Mouse (Mus musculus): Measurements from ENCODE around the gene Plcg1. TPM values are rescaled to one million over a fixed set of nuclear protein-coding genes. Genes with fewer than 3 reads are reported as not detected.

The Plcg1 gene
- polyA plus RNA-seq, 1 experiment from 2014 or later: 52.8 TPM

DNA sequence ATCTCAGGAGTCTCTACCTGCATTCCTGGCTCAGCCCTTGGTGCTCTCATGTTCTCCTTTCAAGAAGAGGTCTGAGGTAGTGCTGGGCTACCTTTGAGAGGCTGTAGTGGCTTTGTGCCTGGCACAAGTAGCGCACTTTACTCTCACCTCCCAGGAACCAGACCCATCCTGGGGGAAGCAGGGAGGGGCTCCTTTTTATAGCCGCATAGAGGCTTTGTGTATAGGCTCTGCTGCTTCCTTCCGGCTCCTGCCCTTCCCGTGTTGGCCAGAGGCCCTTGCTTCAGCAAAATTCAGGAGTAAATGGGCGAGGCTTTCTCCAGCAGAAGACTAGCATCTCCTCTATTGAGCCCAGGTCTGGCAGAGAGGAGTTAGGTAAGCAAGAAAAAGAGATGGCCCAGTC lies 7.3 kb downstream of the Plcg1 start:
- ATAC-seq (replicated peaks; ENCODE audit: low FRiP score): no peak
- H3K27ac ChIP-seq: peak overlapping the region; percentile 19; the same call in 1 of the 2 replicates
- no peak overlapping the region for H3K9ac ChIP-seq
- peaks cover 85% of the 10 kb centered on the region for H3K4me1 ChIP-seq
- no peaks in the 10 kb centered on the region for H3K27me3 ChIP-seq
- H3K4me3 ChIP-seq (replicated peaks): no peak overlapping the region
- no peak overlapping the region for H3K4me2 ChIP-seq
- peaks cover 51% of the 10 kb centered on the region for H3K36me3 ChIP-seq
- 63% methylated on average over 5 of the region's 5 CpGs for WGBS
- no peaks in the 10 kb centered on the region for H3K9me3 ChIP-seq (replicated peaks)

DNA sequence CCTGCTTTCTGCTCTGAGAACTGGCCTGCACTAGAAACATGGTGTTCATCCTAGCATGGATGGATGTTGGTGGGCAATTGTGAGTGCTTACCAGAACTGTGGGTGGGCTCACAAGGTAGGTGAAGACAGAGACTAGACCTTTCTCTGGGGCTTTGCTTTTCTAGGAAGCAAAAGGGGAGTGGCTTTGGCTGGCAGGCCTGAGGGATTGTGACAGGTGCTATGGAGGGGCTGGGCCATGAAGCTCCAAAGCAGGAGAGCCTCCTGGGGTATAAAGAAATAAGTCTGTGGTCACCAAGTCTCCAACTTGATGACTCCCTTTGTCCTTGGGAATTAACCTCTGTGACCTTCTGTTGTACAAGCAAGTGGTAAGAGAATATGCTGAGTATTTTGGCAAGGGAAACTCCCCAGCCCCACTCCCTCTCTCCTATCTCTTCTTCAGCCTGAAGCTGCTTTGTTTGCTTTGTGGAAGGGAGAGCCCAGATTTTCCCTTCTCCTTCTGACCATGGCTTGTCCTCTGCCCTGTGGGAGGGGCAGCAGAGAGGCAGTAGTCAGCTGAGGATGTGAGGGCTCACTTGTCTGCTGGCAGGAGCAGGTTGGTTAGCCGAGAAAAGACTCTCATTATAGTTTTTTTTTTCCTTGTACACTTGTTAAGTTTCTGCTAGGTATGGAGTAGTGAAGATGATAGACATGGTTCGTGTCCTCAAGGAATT lies 8.7 kb downstream of the Plcg1 start:
- Histone ChIP-seq H3K9ac (no peak overlapping the region), H3K4me3 (replicated peaks) (no peak overlapping the region), H3K36me3 (peaks cover 41% of the 10 kb centered on the region), H3K27me3 (no peaks in the 10 kb centered on the region), H3K4me1 (peaks cover 74% of the 10 kb centered on the region), H3K9me3 (replicated peaks) (no peaks in the 10 kb centered on the region), H3K27ac (peak overlapping the region; percentile 59), H3K4me2 (no peak overlapping the region)
- no peak for ATAC-seq (replicated peaks; ENCODE audit: low FRiP score)
- 47% methylated on average over 2 of the region's 2 CpGs for WGBS

DNA sequence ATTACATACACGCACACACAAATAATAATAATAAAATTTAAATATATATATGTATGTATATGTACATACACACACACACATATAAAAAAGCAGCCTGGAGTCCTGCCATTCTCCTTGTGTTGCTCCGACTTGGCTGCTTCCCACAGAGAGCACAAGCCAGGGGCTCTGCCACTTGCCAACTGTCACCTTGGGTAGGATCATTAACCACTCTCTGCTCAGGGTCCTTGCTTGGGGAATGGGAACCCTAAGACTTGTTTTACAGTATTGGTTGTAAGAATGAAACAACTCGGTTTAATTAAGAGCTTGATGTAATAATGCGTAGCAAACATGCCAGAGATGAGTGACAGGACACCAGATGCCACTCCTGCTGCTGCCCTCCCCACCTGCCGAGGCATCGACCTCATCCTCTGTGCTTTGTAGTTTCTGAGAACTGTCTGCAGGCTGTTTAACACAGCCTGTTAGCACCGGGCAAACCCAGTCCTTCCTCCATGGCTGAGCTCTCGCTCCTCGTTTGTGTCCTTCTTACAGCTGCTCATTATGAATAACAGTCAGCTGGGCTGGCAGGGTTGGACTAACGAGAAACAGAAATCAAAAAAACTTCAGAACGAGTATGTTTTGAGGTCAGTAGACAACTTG lies 9.5 kb downstream of the Plcg1 start:
- ATAC-seq (replicated peaks; ENCODE audit: low FRiP score): no peak
- Histone ChIP-seq H3K4me1 (peaks cover 69% of the 10 kb centered on the region), H3K36me3 (peaks cover 34% of the 10 kb centered on the region), H3K9me3 (replicated peaks) (no peaks in the 10 kb centered on the region), H3K27me3 (no peaks in the 10 kb centered on the region), H3K9ac (no peak overlapping the region), H3K4me2 (no peak overlapping the region), H3K4me3 (replicated peaks) (no peak overlapping the region), H3K27ac (peak overlapping the region; percentile 72)
- WGBS: 73% methylated on average over 11 of the region's 11 CpGs

DNA sequence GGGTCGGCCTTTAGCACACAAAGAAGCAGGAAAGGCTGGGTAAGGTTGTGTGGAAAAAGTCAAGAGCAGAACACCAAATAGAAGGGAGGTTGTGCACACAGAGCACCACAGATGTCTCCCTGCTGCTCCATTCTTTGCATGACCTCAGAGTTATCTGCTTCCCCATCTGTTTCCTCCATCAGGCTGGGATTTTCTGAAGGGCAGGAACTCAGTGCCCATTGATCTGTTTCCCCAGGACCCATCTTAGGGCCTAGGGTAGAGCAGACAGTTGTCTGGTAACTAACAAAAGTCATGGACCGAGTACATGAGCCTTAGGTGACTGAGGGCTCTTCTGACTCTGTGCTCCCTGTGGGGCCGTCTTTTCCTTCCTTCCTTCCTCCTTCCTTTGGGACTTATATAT lies 10.5 kb downstream of the Plcg1 start:
- H3K4me2 ChIP-seq: no peak overlapping the region
- H3K4me1 ChIP-seq: peaks cover 63% of the 10 kb centered on the region
- 0 out of 2 replicates have a peak, but pooled peaks have one; percentile 22 for ATAC-seq (replicated peaks; ENCODE audit: low FRiP score)
- no peaks in the 10 kb centered on the region for H3K9me3 ChIP-seq (replicated peaks)
- 74% methylated on average over 3 of the region's 3 CpGs for WGBS
- H3K9ac ChIP-seq: no peak overlapping the region
- peaks cover 32% of the 10 kb centered on the region for H3K36me3 ChIP-seq
- peak overlapping the region; percentile 72 for H3K27ac ChIP-seq
- H3K4me3 ChIP-seq (replicated peaks): no peak overlapping the region
- no peaks in the 10 kb centered on the region for H3K27me3 ChIP-seq

DNA sequence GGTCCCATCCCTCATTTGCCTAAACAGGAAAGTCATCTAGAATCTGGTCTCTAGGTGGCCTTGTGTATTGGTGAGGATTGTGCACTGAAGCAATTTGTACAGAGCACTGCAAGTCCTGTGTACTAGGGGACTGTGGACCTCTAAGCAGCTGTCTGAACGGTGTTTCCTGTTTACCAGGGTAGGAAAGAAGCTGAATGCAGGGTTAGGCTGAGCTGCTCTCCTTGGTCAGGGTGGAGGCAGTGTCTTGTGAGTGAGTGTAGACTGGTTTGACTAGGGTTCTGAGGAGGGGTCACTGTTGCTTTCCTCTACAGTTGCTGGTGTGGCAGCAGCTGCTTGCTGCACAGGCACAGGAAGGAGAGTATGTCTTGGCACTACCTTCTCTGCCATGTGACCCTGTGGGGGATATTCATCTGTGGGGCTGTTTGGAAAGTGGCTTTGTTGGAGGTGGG lies 11.1 kb downstream of the Plcg1 start:
- peaks cover 59% of the 10 kb centered on the region for H3K4me1 ChIP-seq
- no peaks in the 10 kb centered on the region for H3K27me3 ChIP-seq
- H3K36me3 ChIP-seq: peaks cover 32% of the 10 kb centered on the region
- H3K9ac ChIP-seq: no peak overlapping the region
- H3K4me3 ChIP-seq (replicated peaks): no peak overlapping the region
- H3K27ac ChIP-seq: peak overlapping the region; percentile 72
- ATAC-seq (replicated peaks; ENCODE audit: low FRiP score): 0 out of 2 replicates have a peak, but pooled peaks have one; percentile 16
- H3K4me2 ChIP-seq: no peak overlapping the region
- no peaks in the 10 kb centered on the region for H3K9me3 ChIP-seq (replicated peaks)
- whole genome bisulfite sequencing: 61% methylated on average over 1 of the region's 1 CpGs

DNA sequence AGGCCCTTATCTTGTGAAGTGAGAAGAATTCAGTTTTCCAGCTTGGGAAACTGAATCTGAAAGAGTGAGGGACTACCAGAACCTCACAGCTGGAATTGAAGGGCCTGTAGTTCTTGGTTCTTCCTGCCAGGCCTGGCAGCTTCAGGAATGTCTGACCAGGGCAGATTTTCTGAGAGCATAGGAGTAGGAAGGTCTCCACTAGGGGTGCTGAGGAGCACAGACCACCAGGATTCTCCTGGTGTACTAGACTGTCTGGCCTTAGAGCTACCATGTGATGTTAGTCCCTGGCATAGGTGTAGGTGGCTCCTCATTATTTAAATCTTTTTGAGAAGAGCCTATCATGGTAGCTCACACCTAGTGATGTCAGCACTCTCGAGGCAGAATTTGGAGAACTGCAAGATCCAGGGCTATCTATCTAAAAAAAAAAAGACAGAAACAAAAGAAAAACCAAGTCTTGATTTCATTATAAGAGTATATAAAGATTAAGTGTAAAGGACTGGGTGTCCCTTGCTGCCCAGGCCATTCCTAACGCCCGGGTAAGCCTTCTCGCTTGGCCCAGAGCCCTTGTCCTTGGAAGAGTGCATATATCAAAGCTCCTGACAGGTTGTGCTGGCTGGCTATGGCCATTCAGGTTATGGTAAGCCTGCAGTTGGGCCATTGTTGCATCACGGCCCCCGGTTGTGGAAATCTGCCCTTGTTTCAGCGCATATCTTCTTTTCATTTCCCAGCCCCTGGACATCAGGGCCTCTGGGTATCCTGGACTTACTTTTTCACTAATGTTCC lies 13.1 kb downstream of the Plcg1 start:
- no peaks in the 10 kb centered on the region for H3K9me3 ChIP-seq (replicated peaks)
- H3K27me3 ChIP-seq: no peaks in the 10 kb centered on the region
- no peak overlapping the region for H3K4me3 ChIP-seq (replicated peaks)
- H3K27ac ChIP-seq: 0 out of 2 replicates have a peak overlapping the region, but pooled peaks have one; percentile 18
- H3K4me1 ChIP-seq: peaks cover 43% of the 10 kb centered on the region
- no peak overlapping the region for H3K9ac ChIP-seq
- no peak overlapping the region for H3K4me2 ChIP-seq
- H3K36me3 ChIP-seq: peaks cover 44% of the 10 kb centered on the region
- WGBS: 77% methylated on average over 7 of the region's 7 CpGs
- ATAC-seq (replicated peaks; ENCODE audit: low FRiP score): 0 out of 2 replicates have a peak, but pooled peaks have one; percentile 40

DNA sequence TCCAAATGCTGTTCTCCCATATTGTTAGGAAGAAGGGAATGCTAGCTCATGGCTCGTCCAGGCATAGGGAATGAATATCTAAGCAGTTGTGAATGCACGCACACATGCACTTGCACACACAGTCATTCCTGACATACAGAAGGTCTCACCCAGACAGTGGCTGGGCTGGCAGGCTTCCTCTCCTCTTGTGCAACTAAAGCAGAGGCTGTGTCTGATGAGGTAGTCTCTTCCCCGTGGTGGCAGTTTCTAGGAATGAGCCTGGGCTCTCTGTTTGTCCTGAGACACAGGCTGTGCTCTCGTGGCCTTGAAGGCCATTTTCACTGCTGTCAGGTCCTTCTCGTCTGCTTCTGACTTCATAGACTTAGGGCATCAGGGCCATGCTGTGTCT lies 13.7 kb downstream of the Plcg1 start:
- no peak overlapping the region for H3K4me3 ChIP-seq (replicated peaks)
- ATAC-seq (replicated peaks; ENCODE audit: low FRiP score): no peak
- no peak overlapping the region for H3K4me2 ChIP-seq
- WGBS: 80% methylated on average over 5 of the region's 5 CpGs
- 0 out of 2 replicates have a peak overlapping the region, but pooled peaks have one; percentile 18 for H3K27ac ChIP-seq
- peaks cover 37% of the 10 kb centered on the region for H3K4me1 ChIP-seq
- peaks cover 50% of the 10 kb centered on the region for H3K36me3 ChIP-seq
- H3K27me3 ChIP-seq: no peaks in the 10 kb centered on the region
- H3K9ac ChIP-seq: no peak overlapping the region
- no peaks in the 10 kb centered on the region for H3K9me3 ChIP-seq (replicated peaks)

DNA sequence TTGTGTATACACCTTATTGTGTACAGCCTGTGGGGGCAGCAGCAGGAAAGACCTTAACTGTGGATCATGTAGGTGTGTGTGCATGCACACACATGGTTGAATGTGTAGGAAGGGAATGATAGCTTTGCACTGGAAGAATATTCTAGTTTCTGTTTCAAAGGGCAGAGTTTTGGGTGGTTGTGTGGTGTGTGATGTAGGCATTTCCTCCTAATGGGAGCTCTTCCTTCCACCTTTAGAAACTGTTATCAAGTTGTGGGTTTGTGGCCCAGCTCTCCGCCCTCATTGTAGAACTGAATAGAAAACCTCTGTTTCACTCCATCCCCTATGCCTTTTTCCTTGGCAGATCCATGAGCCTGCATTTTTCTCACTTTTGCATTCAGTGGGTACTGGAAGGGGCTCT lies 14.4 kb downstream of the Plcg1 start:
- Histone ChIP-seq H3K4me1 (peaks cover 30% of the 10 kb centered on the region), H3K4me3 (replicated peaks) (no peak overlapping the region), H3K9ac (no peak overlapping the region), H3K27ac (no peak overlapping the region), H3K36me3 (peaks cover 51% of the 10 kb centered on the region), H3K27me3 (no peaks in the 10 kb centered on the region), H3K4me2 (no peak overlapping the region), H3K9me3 (replicated peaks) (no peaks in the 10 kb centered on the region)
- ATAC-seq (replicated peaks; ENCODE audit: low FRiP score): no peak
- WGBS: 87% methylated on average over 1 of the region's 1 CpGs

DNA sequence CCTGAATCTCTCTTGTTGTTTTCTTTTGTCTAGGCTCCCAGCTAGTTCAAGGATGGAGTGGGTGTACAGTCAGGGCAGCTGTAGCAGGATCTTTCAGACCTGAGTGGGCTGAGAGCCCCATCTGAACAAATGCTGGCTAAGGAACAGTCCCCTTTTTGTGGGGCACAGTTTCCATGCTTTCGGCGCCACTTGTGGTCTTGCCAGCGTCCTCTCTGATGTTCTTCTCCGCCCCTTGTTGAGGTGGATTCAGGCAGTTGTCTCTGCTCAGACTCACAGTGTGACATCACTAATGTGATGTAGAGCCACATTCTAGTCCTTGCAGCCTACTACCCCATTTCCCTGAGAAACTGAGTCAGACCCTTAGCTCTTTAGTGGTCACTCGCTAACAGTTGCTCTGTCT lies 15.5 kb downstream of the Plcg1 start:
- no peak for ATAC-seq (replicated peaks; ENCODE audit: low FRiP score)
- no peak overlapping the region for H3K4me2 ChIP-seq
- peaks cover 58% of the 10 kb centered on the region for H3K36me3 ChIP-seq
- WGBS: 95% methylated on average over 5 of the region's 5 CpGs
- no peak overlapping the region for H3K27ac ChIP-seq
- H3K9ac ChIP-seq: no peak overlapping the region
- H3K4me3 ChIP-seq (replicated peaks): no peak overlapping the region
- no peaks in the 10 kb centered on the region for H3K9me3 ChIP-seq (replicated peaks)
- peaks cover 19% of the 10 kb centered on the region for H3K4me1 ChIP-seq
- no peaks in the 10 kb centered on the region for H3K27me3 ChIP-seq

DNA sequence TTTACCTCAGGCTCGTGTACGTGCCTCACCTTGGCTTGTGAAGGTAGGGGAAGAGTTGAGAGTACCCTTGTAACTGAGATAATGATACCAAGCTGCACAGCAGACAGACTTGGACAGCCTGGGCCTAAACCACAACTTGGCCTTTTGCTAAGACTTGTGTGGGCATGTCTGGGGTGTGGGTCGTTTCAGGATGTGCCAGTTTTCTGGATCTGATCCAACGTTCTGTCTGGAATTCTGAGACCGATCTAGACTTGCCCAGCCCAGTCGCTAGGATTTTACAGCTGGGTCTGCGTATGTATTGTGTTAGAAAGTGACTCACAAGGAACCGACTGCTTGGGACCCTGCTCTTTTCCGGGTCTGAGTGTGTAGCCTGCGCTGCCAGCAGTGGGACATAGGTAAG lies 16.0 kb downstream of the Plcg1 start:
- H3K27me3 ChIP-seq: no peaks in the 10 kb centered on the region
- no peaks in the 10 kb centered on the region for H3K9me3 ChIP-seq (replicated peaks)
- 88% methylated on average over 10 of the region's 10 CpGs for WGBS
- no peak overlapping the region for H3K27ac ChIP-seq
- peaks cover 63% of the 10 kb centered on the region for H3K36me3 ChIP-seq
- no peak overlapping the region for H3K4me3 ChIP-seq (replicated peaks)
- no peak overlapping the region for H3K9ac ChIP-seq
- ATAC-seq (replicated peaks; ENCODE audit: low FRiP score): no peak
- no peak overlapping the region for H3K4me2 ChIP-seq
- H3K4me1 ChIP-seq: peaks cover 14% of the 10 kb centered on the region

DNA sequence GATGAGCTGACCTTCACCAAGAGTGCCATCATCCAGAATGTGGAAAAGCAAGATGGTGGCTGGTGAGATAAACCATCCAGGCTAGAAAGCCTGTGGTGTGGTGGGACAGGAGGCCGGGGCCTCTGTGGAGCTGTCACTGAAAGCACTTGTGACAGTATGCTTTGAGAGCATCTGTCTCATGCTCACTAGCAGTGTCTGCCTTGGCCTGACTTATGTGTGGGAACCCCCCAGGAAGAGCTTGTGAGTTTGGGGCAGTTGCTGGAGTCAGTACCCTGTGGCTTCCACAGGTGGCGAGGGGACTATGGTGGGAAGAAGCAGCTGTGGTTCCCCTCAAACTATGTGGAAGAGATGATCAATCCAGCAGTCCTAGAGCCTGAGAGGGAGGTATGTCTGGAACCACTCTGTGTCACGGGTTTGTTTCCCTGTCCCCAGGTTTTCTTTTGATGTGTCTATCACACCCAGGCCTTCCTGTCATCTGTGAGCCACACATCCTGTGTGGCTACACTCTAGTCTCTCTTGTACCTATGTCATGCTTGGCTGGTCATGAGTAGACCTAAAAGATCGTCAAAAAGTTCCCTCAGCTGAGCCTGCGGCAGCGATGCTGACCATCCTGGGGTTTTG lies 25.6 kb downstream of the Plcg1 start:
- Histone ChIP-seq H3K27me3 (no peaks in the 10 kb centered on the region), H3K4me3 (replicated peaks) (no peak overlapping the region), H3K4me2 (no peak overlapping the region), H3K9ac (no peak overlapping the region), H3K27ac (no peak overlapping the region), H3K9me3 (replicated peaks) (no peaks in the 10 kb centered on the region), H3K36me3 (peaks cover 100% of the 10 kb centered on the region), H3K4me1 (no peaks in the 10 kb centered on the region)
- 76% methylated on average over 6 of the region's 6 CpGs for WGBS
- ATAC-seq (replicated peaks; ENCODE audit: low FRiP score): no peak

Data from kidney, embryonic 15.5 days (tissue).